Mouse (Mus musculus): ENCODE measurements around the gene Wdfy1. TPM values are rescaled to one million over a fixed set of nuclear protein-coding genes. Genes with fewer than 3 reads are reported as not detected.

Wdfy1 gene
- polyA plus RNA-seq, 1 experiment from 2014 or later, result 132 TPM

- Histone ChIP-seq H3K4me1 (ENCODE audit: control insufficient read depth, insufficient read depth, low read length) (0 out of 2 replicates have a peak, but pooled peaks cover 7% of the 10 kb centered on the region), H3K9me3 (ENCODE audit: control insufficient read depth, low read length) (no peaks in the 10 kb centered on the region; the same call in 1 of the 2 replicates), H3K4me3 (replicated peaks; ENCODE audit: low read depth, low read length) (no peak overlapping the region), H3K4me2 (ENCODE audit: low read length) (no peak overlapping the region), H3K9ac (replicated peaks; ENCODE audit: low read length) (no peak overlapping the region), H3K27ac (replicated peaks; ENCODE audit: low read depth, low read length) (0 out of 2 replicates have a peak overlapping the region, but pooled peaks have one; percentile 13), H3K27me3 (ENCODE audit: control insufficient read depth, insufficient read depth, low read length) (no peaks in the 10 kb centered on the region), H3K36me3 (ENCODE audit: control insufficient read depth, insufficient read depth, low read length) (peaks cover 9% of the 10 kb centered on the region; the same call in 1 of the 2 replicates)
- 57% methylated on average over 9 of the region's 9 CpGs for WGBS
- peak; percentile 67 for ATAC-seq (ENCODE audit: low FRiP score, low TSS enrichment)
- peak; percentile 72 for DNase-seq
These were observed 78.6 kb downstream of the Wdfy1 start for GRCm38 (mm10) chr1:79697382-79697781.

GRCm38 (mm10) chr1:79696933-79697332 lies 79.0 kb downstream of the Wdfy1 start:
- H3K9me3 ChIP-seq (ENCODE audit: control insufficient read depth, low read length), result no peaks in the 10 kb centered on the region; the same call in 1 of the 2 replicates
- ATAC-seq (ENCODE audit: low FRiP score, low TSS enrichment), result no peak
- no peaks in the 10 kb centered on the region for H3K27me3 ChIP-seq (ENCODE audit: control insufficient read depth, insufficient read depth, low read length)
- no peak overlapping the region for H3K4me2 ChIP-seq (ENCODE audit: low read length)
- 61% methylated on average over 5 of the region's 5 CpGs for WGBS
- H3K4me3 ChIP-seq (replicated peaks; ENCODE audit: low read depth, low read length), result no peak overlapping the region
- H3K36me3 ChIP-seq (ENCODE audit: control insufficient read depth, insufficient read depth, low read length), result peaks cover 8% of the 10 kb centered on the region; the same call in 1 of the 2 replicates
- 0 out of 2 replicates have a peak, but pooled peaks cover 7% of the 10 kb centered on the region for H3K4me1 ChIP-seq (ENCODE audit: control insufficient read depth, insufficient read depth, low read length)
- DNase-seq, result no peak
- no peak overlapping the region for H3K27ac ChIP-seq (replicated peaks; ENCODE audit: low read depth, low read length)
- no peak overlapping the region for H3K9ac ChIP-seq (replicated peaks; ENCODE audit: low read length)

GRCm38 (mm10) chr1:79692482-79692881 lies 83.5 kb downstream of the Wdfy1 start:
- no peak overlapping the region for H3K9ac ChIP-seq (replicated peaks; ENCODE audit: low read length)
- no peak overlapping the region for H3K27ac ChIP-seq (replicated peaks; ENCODE audit: low read depth, low read length)
- DNase-seq, result no peak
- 0 out of 2 replicates have a peak, but pooled peaks cover 5% of the 10 kb centered on the region for H3K4me1 ChIP-seq (ENCODE audit: control insufficient read depth, insufficient read depth, low read length)
- no peak overlapping the region for H3K4me3 ChIP-seq (replicated peaks; ENCODE audit: low read depth, low read length)
- no peaks in the 10 kb centered on the region for H3K36me3 ChIP-seq (ENCODE audit: control insufficient read depth, insufficient read depth, low read length)
- WGBS, result 85% methylated on average over 3 of the region's 3 CpGs
- ATAC-seq (ENCODE audit: low FRiP score, low TSS enrichment), result no peak
- H3K27me3 ChIP-seq (ENCODE audit: control insufficient read depth, insufficient read depth, low read length), result no peaks in the 10 kb centered on the region
- H3K4me2 ChIP-seq (ENCODE audit: low read length), result no peak overlapping the region
- peaks cover 8% of the 10 kb centered on the region; the same call in 1 of the 2 replicates for H3K9me3 ChIP-seq (ENCODE audit: control insufficient read depth, low read length)

- ATAC-seq (ENCODE audit: low FRiP score, low TSS enrichment) (no peak), DNase-seq (no peak)
- H3K27me3 ChIP-seq (ENCODE audit: control insufficient read depth, insufficient read depth, low read length), result no peaks in the 10 kb centered on the region
- no peak overlapping the region for H3K4me3 ChIP-seq (replicated peaks; ENCODE audit: low read depth, low read length)
- 69% methylated on average over 1 of the region's 1 CpGs for WGBS
- no peaks in the 10 kb centered on the region for H3K4me1 ChIP-seq (ENCODE audit: control insufficient read depth, insufficient read depth, low read length)
- no peak overlapping the region for H3K4me2 ChIP-seq (ENCODE audit: low read length)
- H3K36me3 ChIP-seq (ENCODE audit: control insufficient read depth, insufficient read depth, low read length), result no peaks in the 10 kb centered on the region
- no peak overlapping the region for H3K9ac ChIP-seq (replicated peaks; ENCODE audit: low read length)
- H3K27ac ChIP-seq (replicated peaks; ENCODE audit: low read depth, low read length), result no peak overlapping the region
- H3K9me3 ChIP-seq (ENCODE audit: control insufficient read depth, low read length), result 0 out of 2 replicates have a peak, but pooled peaks cover 8% of the 10 kb centered on the region
These were observed 88.7 kb downstream of the Wdfy1 start for GRCm38 (mm10) chr1:79687254-79687653.

GRCm38 (mm10) chr1:79684027-79684426 lies 91.9 kb downstream of the Wdfy1 start:
- no peak overlapping the region for H3K4me3 ChIP-seq (replicated peaks; ENCODE audit: low read depth, low read length)
- H3K9ac ChIP-seq (replicated peaks; ENCODE audit: low read length), result no peak overlapping the region
- no peaks in the 10 kb centered on the region for H3K4me1 ChIP-seq (ENCODE audit: control insufficient read depth, insufficient read depth, low read length)
- DNase-seq (no peak), ATAC-seq (ENCODE audit: low FRiP score, low TSS enrichment) (no peak)
- H3K27me3 ChIP-seq (ENCODE audit: control insufficient read depth, insufficient read depth, low read length), result no peaks in the 10 kb centered on the region
- H3K27ac ChIP-seq (replicated peaks; ENCODE audit: low read depth, low read length), result no peak overlapping the region
- no peak overlapping the region for H3K4me2 ChIP-seq (ENCODE audit: low read length)
- H3K9me3 ChIP-seq (ENCODE audit: control insufficient read depth, low read length), result 0 out of 2 replicates have a peak, but pooled peaks cover 8% of the 10 kb centered on the region
- no peaks in the 10 kb centered on the region for H3K36me3 ChIP-seq (ENCODE audit: control insufficient read depth, insufficient read depth, low read length)

- 13% methylated on average over 5 of the region's 5 CpGs for WGBS
- Histone ChIP-seq H3K9me3 (ENCODE audit: control insufficient read depth, low read length) (0 out of 2 replicates have a peak, but pooled peaks cover 3% of the 10 kb centered on the region), H3K27ac (replicated peaks; ENCODE audit: low read depth, low read length) (no peak overlapping the region)
These were observed 93.0 kb downstream of the Wdfy1 start for GRCm38 (mm10) chr1:79682936-79683335.

GRCm38 (mm10) chr1:79680777-79681176 lies 95.2 kb downstream of the Wdfy1 start:
- no peaks in the 10 kb centered on the region for H3K4me1 ChIP-seq (ENCODE audit: control insufficient read depth, insufficient read depth, low read length)
- H3K4me2 ChIP-seq (ENCODE audit: low read length), result no peak overlapping the region
- H3K4me3 ChIP-seq (replicated peaks; ENCODE audit: low read depth, low read length), result no peak overlapping the region
- ATAC-seq (ENCODE audit: low FRiP score, low TSS enrichment) (no peak), DNase-seq (no peak)
- no peaks in the 10 kb centered on the region for H3K36me3 ChIP-seq (ENCODE audit: control insufficient read depth, insufficient read depth, low read length)
- H3K27ac ChIP-seq (replicated peaks; ENCODE audit: low read depth, low read length), result no peak overlapping the region
- WGBS, result 91% methylated on average over 3 of the region's 3 CpGs
- H3K9ac ChIP-seq (replicated peaks; ENCODE audit: low read length), result no peak overlapping the region
- no peaks in the 10 kb centered on the region for H3K27me3 ChIP-seq (ENCODE audit: control insufficient read depth, insufficient read depth, low read length)
- H3K9me3 ChIP-seq (ENCODE audit: control insufficient read depth, low read length), result no peaks in the 10 kb centered on the region

More at GRCm38 (mm10) chr1:79682936-79683335, 93.0 kb downstream of the Wdfy1 start:
- peak; percentile 57 for DNase-seq
- H3K9ac ChIP-seq (replicated peaks; ENCODE audit: low read length), result no peak overlapping the region
- no peaks in the 10 kb centered on the region for H3K36me3 ChIP-seq (ENCODE audit: control insufficient read depth, insufficient read depth, low read length)
- no peak for ATAC-seq (ENCODE audit: low FRiP score, low TSS enrichment)
- no peaks in the 10 kb centered on the region for H3K4me1 ChIP-seq (ENCODE audit: control insufficient read depth, insufficient read depth, low read length)
- H3K4me2 ChIP-seq (ENCODE audit: low read length), result no peak overlapping the region
- no peaks in the 10 kb centered on the region for H3K27me3 ChIP-seq (ENCODE audit: control insufficient read depth, insufficient read depth, low read length)
- no peak overlapping the region for H3K4me3 ChIP-seq (replicated peaks; ENCODE audit: low read depth, low read length)

GRCm38 (mm10) chr1:79678117-79678684 lies 97.7 kb downstream of the Wdfy1 start:
- WGBS, result 86% methylated on average over 8 of the region's 8 CpGs
- Histone ChIP-seq H3K4me1 (ENCODE audit: control insufficient read depth, insufficient read depth, low read length) (no peaks in the 10 kb centered on the region), H3K27ac (replicated peaks; ENCODE audit: low read depth, low read length) (no peak overlapping the region), H3K4me2 (ENCODE audit: low read length) (no peak overlapping the region), H3K9ac (replicated peaks; ENCODE audit: low read length) (no peak overlapping the region), H3K27me3 (ENCODE audit: control insufficient read depth, insufficient read depth, low read length) (no peaks in the 10 kb centered on the region), H3K4me3 (replicated peaks; ENCODE audit: low read depth, low read length) (no peak overlapping the region), H3K36me3 (ENCODE audit: control insufficient read depth, insufficient read depth, low read length) (no peaks in the 10 kb centered on the region), H3K9me3 (ENCODE audit: control insufficient read depth, low read length) (no peaks in the 10 kb centered on the region)
- ATAC-seq (ENCODE audit: low FRiP score, low TSS enrichment), result no peak
- no peak for DNase-seq

- Histone ChIP-seq H3K4me3 (replicated peaks; ENCODE audit: low read depth, low read length) (no peak overlapping the region), H3K9ac (replicated peaks; ENCODE audit: low read length) (no peak overlapping the region), H3K9me3 (ENCODE audit: control insufficient read depth, low read length) (no peaks in the 10 kb centered on the region), H3K4me1 (ENCODE audit: control insufficient read depth, insufficient read depth, low read length) (peaks cover 4% of the 10 kb centered on the region), H3K27me3 (ENCODE audit: control insufficient read depth, insufficient read depth, low read length) (peaks cover 18% of the 10 kb centered on the region), H3K36me3 (ENCODE audit: control insufficient read depth, insufficient read depth, low read length) (no peaks in the 10 kb centered on the region), H3K4me2 (ENCODE audit: low read length) (no peak overlapping the region), H3K27ac (replicated peaks; ENCODE audit: low read depth, low read length) (no peak overlapping the region)
- WGBS, result 80% methylated on average over 4 of the region's 4 CpGs
- ATAC-seq (ENCODE audit: low FRiP score, low TSS enrichment) (no peak), DNase-seq (no peak)
These were observed 100.2 kb downstream of the Wdfy1 start for GRCm38 (mm10) chr1:79675716-79676115.
